Mouse (Mus musculus): ENCODE measurements around the gene Atp8b4.
"Not testable (repeated sequence)": the region's sequence is repeated elsewhere in the genome, so short reads cannot be mapped to it uniquely, and the experiment has no call there.

Gene Atp8b4

GRCm38 (mm10) chr2:126500521-126500920, at the start of gene Atp8b4:
TSS of gene Atp8b4 (minus strand) at chr2:126500674.
- DNase-seq: no peak

- no peak for DNase-seq
Measured at GRCm38 (mm10) chr2:126549681-126550080, 49.2 kb upstream of the Atp8b4 start.

GRCm38 (mm10) chr2:126546392-126546791, 45.9 kb upstream of the Atp8b4 start:
- no peak for DNase-seq

GRCm38 (mm10) chr2:126545297-126545696, 44.8 kb upstream of the Atp8b4 start:
- no peak for DNase-seq

- DNase-seq: no peak
Measured at GRCm38 (mm10) chr2:126542211-126542610, 41.7 kb upstream of the Atp8b4 start.

- no peak for DNase-seq
Measured at GRCm38 (mm10) chr2:126540390-126540925, 40.0 kb upstream of the Atp8b4 start.

- DNase-seq: no peak
Measured at GRCm38 (mm10) chr2:126537654-126538053, 37.2 kb upstream of the Atp8b4 start.

GRCm38 (mm10) chr2:126530581-126530980, 30.1 kb upstream of the Atp8b4 start:
- no peak for DNase-seq

- DNase-seq: no peak
Measured at GRCm38 (mm10) chr2:126527461-126527860, 27.0 kb upstream of the Atp8b4 start.

GRCm38 (mm10) chr2:126524271-126524670, 23.8 kb upstream of the Atp8b4 start:
- no peak for DNase-seq

- not testable (repeated sequence) for DNase-seq
Measured at GRCm38 (mm10) chr2:126523101-126523745, 22.7 kb upstream of the Atp8b4 start.

- DNase-seq: no peak
Measured at GRCm38 (mm10) chr2:126522056-126522455, 21.6 kb upstream of the Atp8b4 start.

GRCm38 (mm10) chr2:126521471-126521870, 21.0 kb upstream of the Atp8b4 start:
- no peak for DNase-seq

- DNase-seq: no peak
Measured at GRCm38 (mm10) chr2:126520828-126521227, 20.4 kb upstream of the Atp8b4 start.

GRCm38 (mm10) chr2:126519872-126520581, 19.6 kb upstream of the Atp8b4 start:
- peak; percentile 38 to 42 for DNase-seq

GRCm38 (mm10) chr2:126515069-126515826, 14.8 kb upstream of the Atp8b4 start:
- DNase-seq: no peak

- DNase-seq: no peak
Measured at GRCm38 (mm10) chr2:126508228-126508627, 7.8 kb upstream of the Atp8b4 start.

GRCm38 (mm10) chr2:126507477-126507876, 7.0 kb upstream of the Atp8b4 start:
- no peak for DNase-seq

- no peak for DNase-seq
Measured at GRCm38 (mm10) chr2:126505156-126505555, 4.7 kb upstream of the Atp8b4 start.

GRCm38 (mm10) chr2:126499730-126500129, 744 bp downstream of the Atp8b4 start:
- peak; percentile 48 to 52 for DNase-seq

GRCm38 (mm10) chr2:126498761-126499452, 1.6 kb downstream of the Atp8b4 start:
- no peak for DNase-seq

- no peak for DNase-seq
Measured at GRCm38 (mm10) chr2:126496838-126497237, 3.6 kb downstream of the Atp8b4 start.
